Mouse (Mus musculus) ES-E14 (cell line): ENCODE data around the gene Col23a1.

Source experiments
- CHD2 ChIP-seq: IDR thresholded peaks from 2 replicates; pipeline ENCODE4 v1.6.1; 2014; ENCODE audit warnings: mild to moderate bottlenecking, low read depth, low read length, inconsistent platforms
- HCFC1 ChIP-seq: IDR thresholded peaks from 2 replicates; pipeline ENCODE4 v1.6.1; 2012; ENCODE audit warnings: low read length, inconsistent platforms, borderline replicate concordance; ENCODE audit not compliant: insufficient read depth
- MAFK ChIP-seq: IDR thresholded peaks from 2 replicates; pipeline ENCODE4 v1.6.1; 2014; ENCODE audit warnings: mild to moderate bottlenecking, low read depth, low read length, inconsistent platforms; ENCODE audit not compliant: insufficient read depth

DNA sequence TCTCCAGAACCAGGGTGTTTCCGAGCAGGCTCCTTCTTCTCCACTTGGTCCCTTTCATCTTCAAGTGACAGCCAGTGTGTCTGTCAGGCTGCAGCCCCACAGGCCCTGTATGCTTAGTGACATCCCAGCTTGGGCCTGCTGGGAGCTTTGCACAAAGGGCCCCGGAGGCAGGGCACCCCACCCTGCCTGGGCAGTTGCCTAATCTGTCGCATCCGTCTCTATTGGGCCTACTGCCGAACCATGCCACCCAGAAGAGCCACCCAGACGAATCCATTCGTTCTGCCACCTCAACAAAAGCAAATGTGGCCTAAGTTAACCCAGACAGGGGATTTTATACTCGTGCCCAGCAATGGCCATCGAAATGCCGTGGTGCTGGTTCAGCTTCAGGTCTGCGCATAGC is 225.6 kb downstream of the Col23a1 start:
- no peak for TF ChIP-seq CHD2
- no peak for TF ChIP-seq MAFK
- no peak for TF ChIP-seq HCFC1
